Mouse (Mus musculus) heart, adult 2 months (tissue): ENCODE data around the gene Mfn1.

ENCODE experiments used
- CTCF ChIP-seq: fragments of 200-600 bp; IDR thresholded peaks from 2 replicates; pipeline ENCODE4 v1.8.1; 2022; ENCODE audit warnings: antibody characterized with exemption, mild to moderate bottlenecking, moderate library complexity
- EP300 ChIP-seq: fragments of 200-500 bp; IDR thresholded peaks from 2 replicates; pipeline ENCODE4 v1.6.1; 2011; ENCODE audit warnings: low read depth, low read length, control low read depth; ENCODE audit not compliant: insufficient read depth

DNA sequence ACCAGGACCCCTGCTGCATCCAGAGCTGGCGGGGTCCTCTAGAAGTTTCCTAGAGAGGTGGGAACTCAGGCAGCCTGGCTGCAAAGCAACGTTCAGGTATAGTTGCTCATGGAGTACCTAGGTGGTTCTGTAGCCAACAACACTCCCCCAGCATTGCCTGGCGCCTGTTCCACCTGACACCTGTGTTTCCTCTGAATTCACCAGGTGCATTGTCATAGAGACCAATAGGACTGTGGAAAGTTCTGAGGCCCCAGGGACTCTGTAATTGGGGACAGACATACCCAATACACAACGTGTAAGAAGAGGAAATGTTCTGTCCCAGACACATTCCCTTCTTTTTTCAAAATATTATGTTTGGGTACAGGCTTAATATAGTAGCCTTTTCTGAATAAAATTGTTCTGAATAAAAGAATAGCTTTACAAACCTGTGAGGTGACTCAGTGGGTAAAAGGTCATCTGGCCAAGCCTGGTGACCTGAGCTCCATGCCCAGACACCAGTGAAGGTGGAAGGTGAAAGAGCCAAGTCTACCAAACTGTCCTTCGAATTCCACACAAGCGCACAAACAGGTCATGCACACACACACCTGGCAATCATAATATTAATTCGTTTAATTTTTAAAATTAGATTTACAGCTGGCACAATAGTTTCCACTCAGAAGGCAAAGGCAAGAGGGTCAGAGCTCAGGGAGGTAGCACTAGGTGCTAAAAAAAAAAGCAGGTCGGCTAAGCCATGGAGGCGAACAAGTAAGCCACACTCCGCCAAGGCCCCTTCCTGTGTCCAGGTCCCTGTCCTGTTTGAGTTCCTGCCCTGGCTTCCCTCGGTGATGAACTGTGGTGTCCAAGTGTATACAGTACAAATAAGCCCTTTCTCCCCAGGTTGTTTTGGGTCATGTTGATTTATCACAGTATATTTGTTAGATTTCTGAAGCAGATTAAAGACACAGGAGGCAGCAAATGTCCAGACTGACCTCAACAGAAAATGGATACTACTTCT is 36.9 kb upstream of the Mfn1 start, which contains the start of gene Kcnmb3:
- TF ChIP-seq CTCF: no peak
- no peak for TF ChIP-seq EP300
